Mouse (Mus musculus) urinary bladder, postnatal 14 days (tissue): ENCODE results near the gene Cers2.

Source experiments
- DNase-seq: peaks from one replicate; pipeline ENCODE4 v3.0.0; 2021; ENCODE audit warnings: low spot score

The Cers2 gene

GRCm38 (mm10) chr3:95289419-95289818 is 25.2 kb upstream of the Cers2 start:
- no peak for DNase-seq

GRCm38 (mm10) chr3:95290156-95290555 is 24.4 kb upstream of the Cers2 start:
- no peak for DNase-seq

GRCm38 (mm10) chr3:95291041-95291440 is 23.6 kb upstream of the Cers2 start:
- no peak for DNase-seq

GRCm38 (mm10) chr3:95292899-95293298 is 21.7 kb upstream of the Cers2 start:
- DNase-seq = no peak

GRCm38 (mm10) chr3:95293537-95293936 is 21.1 kb upstream of the Cers2 start:
- no peak for DNase-seq

- no peak for DNase-seq
Measured at GRCm38 (mm10) chr3:95294316-95294715, 20.3 kb upstream of the Cers2 start.

GRCm38 (mm10) chr3:95294718-95295117 is 19.9 kb upstream of the Cers2 start:
- DNase-seq = no peak

- peak; percentile 36 for DNase-seq
Measured at GRCm38 (mm10) chr3:95295321-95296102, 19.1 kb upstream of the Cers2 start.

- peak; percentile 60 for DNase-seq
Measured at GRCm38 (mm10) chr3:95296103-95296469, 18.5 kb upstream of the Cers2 start.

- peak; percentile 51 for DNase-seq
Measured at GRCm38 (mm10) chr3:95298018-95298417, 16.6 kb upstream of the Cers2 start.

GRCm38 (mm10) chr3:95301204-95301796 is 13.3 kb upstream of the Cers2 start:
- DNase-seq = no peak

GRCm38 (mm10) chr3:95306244-95306643 is 8.3 kb upstream of the Cers2 start:
- DNase-seq = no peak

GRCm38 (mm10) chr3:95307100-95307499 is 7.5 kb upstream of the Cers2 start, which contains the start of gene Anxa9:
Gene Anxa9 (minus strand): TSS chr3:95307176.
- DNase-seq = peak; percentile 28

GRCm38 (mm10) chr3:95310496-95310895 is 4.1 kb upstream of the Cers2 start:
- no peak for DNase-seq

GRCm38 (mm10) chr3:95310968-95311882 is 3.4 kb upstream of the Cers2 start:
- peak; percentile 70 for DNase-seq

GRCm38 (mm10) chr3:95312623-95313022 is 2.0 kb upstream of the Cers2 start:
- DNase-seq = peak; percentile 74

- DNase-seq = no peak
Measured at GRCm38 (mm10) chr3:95313476-95313875, 1.1 kb upstream of the Cers2 start.

GRCm38 (mm10) chr3:95314075-95314474 is 516 bp upstream of the Cers2 start:
- DNase-seq = no peak

GRCm38 (mm10) chr3:95315094-95315843 is 678 bp downstream of the Cers2 start:
- DNase-seq = peak; percentile 93

GRCm38 (mm10) chr3:95315844-95316550 is 1.4 kb downstream of the Cers2 start:
- DNase-seq = no peak

- peak; percentile 77 for DNase-seq
Measured at GRCm38 (mm10) chr3:95317414-95318080, 3.0 kb downstream of the Cers2 start.
